Mouse (Mus musculus) testis, adult 2 months (tissue): ENCODE data around the gene Astl.

Source experiments
- CTCF ChIP-seq: fragments of 200-500 bp; IDR thresholded peaks from 2 replicates; pipeline ENCODE4 v1.5.1; 2012; ENCODE audit warnings: low read depth, mild to moderate bottlenecking, inconsistent platforms, low read length, moderate library complexity; ENCODE audit not compliant: control insufficient read depth, insufficient read depth, insufficient replicate concordance
- POLR2A ChIP-seq: fragments of 200-500 bp; IDR thresholded peaks from 2 replicates; pipeline ENCODE4 v1.6.1; 2012; ENCODE audit warnings: low read depth, mild to moderate bottlenecking, inconsistent platforms, low read length, moderate library complexity; ENCODE audit not compliant: control insufficient read depth

DNA sequence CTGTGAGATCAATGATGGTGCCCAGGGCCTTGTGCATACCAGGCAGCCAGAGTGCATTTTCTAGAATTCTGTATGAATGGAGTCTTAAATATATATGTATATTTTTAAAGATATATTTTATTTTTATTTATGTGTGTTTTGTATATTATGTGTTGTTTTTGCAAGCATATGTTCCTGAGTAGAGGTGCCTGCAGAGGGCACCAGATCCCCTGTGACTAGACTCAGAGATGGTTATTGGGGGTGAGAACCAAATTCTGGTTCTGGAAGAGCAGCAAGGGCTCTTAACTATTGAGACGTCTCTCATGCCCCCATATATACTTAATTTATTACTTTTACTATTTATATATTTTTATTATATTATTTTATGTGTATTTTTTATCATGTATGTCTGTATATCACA, 27.2 kb upstream of the Astl start:
- TF ChIP-seq CTCF: no peak
- TF ChIP-seq POLR2A: no peak
